Mouse (Mus musculus) retina, postnatal 1 day (tissue): Measurements from ENCODE around the gene 4930467E23Rik.
"Not testable (repeated sequence)": the region's sequence is repeated elsewhere in the genome, so short reads cannot be mapped to it uniquely, and the experiment has no call there.

ENCODE experiments used
- DNase-seq: peaks from one replicate; pipeline ENCODE4 v3.0.0-alpha.2; 2012

4930467E23Rik gene

DNA sequence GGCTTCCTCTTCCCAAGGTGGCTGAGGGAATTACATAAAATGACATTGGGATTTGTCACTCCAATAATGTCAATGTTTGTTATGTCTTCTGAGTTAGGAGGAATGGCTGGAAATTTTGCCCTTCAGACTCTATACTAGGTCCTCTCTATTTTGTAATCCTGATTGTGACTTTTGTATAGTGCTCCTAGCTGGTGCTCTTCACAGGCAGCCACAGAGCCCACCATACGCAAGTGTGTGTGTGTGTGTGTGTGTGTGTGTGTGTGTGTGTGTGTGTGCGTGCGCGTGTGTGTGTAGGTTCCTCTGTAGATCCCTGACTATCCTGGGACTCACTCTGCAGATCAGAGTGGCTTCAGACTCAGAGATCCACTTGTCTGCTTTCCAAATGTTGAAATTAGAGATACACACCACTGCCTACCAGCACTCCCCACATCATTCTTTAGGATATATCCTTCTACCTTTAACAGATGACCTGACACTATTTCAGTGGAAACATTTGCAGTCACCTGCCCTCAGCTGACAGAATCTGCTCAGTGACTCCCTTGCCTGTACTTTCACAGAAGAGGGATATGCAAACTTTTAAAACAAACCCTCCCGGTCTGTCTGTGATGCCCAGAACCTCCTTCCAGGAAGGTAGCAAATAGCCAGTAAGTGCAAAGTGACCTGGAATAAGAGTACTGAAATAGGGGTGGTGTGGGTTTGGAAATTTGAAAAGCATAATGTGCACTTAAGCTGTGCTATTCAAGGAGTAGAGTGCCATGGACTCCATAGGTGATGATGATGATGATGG lies 52.1 kb downstream of the 4930467E23Rik start:
- DNase-seq = not testable (repeated sequence)

- not testable (repeated sequence) for DNase-seq
Measured at GRCm38 (mm10) chr8:19782736-19783135, 53.4 kb downstream of the 4930467E23Rik start.

DNA sequence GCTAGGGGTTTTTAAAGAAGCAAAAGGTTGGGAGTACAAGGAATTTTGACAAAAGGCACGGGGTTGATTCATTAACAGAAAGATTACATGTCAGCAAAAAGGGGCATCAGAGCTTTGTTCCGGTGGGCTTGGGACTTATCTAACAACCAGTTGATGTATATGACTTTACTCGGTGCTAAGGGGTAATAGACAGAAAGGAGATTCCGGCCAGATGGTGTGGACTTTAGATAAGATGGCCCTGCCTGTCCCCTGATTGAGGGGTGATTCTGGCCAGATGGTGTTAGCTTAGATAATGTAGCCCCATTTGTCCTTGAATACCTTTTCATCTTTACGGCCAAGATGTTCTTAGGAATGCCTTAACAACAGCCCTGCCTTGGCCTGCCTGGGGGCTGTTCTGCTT lies 54.5 kb downstream of the 4930467E23Rik start:
- DNase-seq = not testable (repeated sequence)

DNA sequence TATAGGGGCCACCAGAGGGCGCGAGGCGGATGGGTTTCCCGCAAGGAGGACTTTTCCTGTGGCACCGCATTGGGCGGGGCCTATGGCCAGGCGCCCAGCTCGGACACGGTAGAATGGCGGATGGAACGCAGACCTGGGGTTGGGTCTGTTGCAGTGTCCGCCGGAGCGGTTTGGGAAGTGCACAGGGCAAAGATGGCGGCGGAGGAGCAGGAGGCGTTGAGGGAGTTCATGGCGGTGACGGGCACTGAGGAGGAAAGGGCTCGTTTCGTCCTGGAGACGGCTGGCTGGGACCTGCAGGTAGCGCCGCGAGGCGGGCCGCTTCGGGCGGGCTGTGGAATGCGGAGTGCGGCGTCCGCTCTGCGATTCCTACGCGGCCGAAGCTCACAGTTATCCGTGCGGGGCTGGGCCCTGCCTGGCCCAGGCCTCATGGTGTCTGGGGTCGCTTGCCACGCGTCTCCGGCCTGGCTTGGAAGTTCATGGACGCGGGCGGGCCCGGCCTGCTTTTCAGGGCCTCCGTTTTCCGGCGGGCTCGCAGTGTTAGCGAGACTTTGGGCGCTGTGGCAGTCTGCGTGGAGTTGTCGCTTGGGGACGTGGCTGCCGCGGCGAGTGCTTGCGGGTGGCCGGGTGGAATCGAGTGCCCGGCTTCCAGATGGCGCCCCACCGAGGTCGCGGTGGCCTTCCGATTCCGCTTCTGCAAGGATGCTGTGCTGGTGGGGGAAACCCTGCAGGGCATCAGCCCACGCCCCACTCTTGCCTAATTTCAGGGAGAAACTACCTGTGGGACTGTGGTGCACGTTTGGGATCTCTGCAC lies 55.4 kb downstream of the 4930467E23Rik start:
- DNase-seq = peak; percentile 97

- DNase-seq = not testable (repeated sequence)
Measured at GRCm38 (mm10) chr8:19792696-19793095, 63.3 kb downstream of the 4930467E23Rik start.
